Mouse (Mus musculus): ENCODE data around the gene Gdf15. TPM values are rescaled to one million over a fixed set of nuclear protein-coding genes. Genes with fewer than 3 reads are reported as not detected.

The Gdf15 gene
- polyA plus RNA-seq (2012; rRNA removed), result 0.16 and 0.32 TPM in 2 replicates

GRCm38 (mm10) chr8:70632346-70632892 is at the start of gene Gdf15:
Gene Gdf15, minus strand, starts transcription at chr8:70632456.

GRCm38 (mm10) chr8:70673079-70673856 is 41.0 kb upstream of the Gdf15 start, which contains the start of gene Lsm4:
Gene Lsm4, plus strand, starts transcription at chr8:70673248.

GRCm38 (mm10) chr8:70660273-70660725 is 28.0 kb upstream of the Gdf15 start, which contains the start of gene Pgpep1:
Gene Pgpep1, minus strand, starts transcription at chr8:70660388.

GRCm38 (mm10) chr8:70615894-70616293 is 16.4 kb downstream of the Gdf15 start, which contains the start of gene Lrrc25:
Gene Lrrc25, plus strand, starts transcription at chr8:70616155.

GRCm38 (mm10) chr8:70608749-70609367 is 23.4 kb downstream of the Gdf15 start, which contains the start of gene Ssbp4:
Gene Ssbp4, minus strand, starts transcription at chr8:70608872.

GRCm38 (mm10) chr8:70593961-70594609 is 38.2 kb downstream of the Gdf15 start, which contains the start of gene Isyna1:
Gene Isyna1, plus strand, starts transcription at chr8:70594373.

Other genes starting within 250 kb of the Gdf15 start
- 48.8 and 63.0 TPM in 2 replicates for gene Crtc1, start 192.9 kb downstream of the Gdf15 start, polyA plus RNA-seq (2012; rRNA removed)
- 45.0 and 47.6 TPM in 2 replicates for gene Klhl26, start 155.5 kb downstream of the Gdf15 start, polyA plus RNA-seq (2012; rRNA removed)
- 93.1 and 93.2 TPM in 2 replicates for gene Tmem59l, start 145.1 kb downstream of the Gdf15 start, polyA plus RNA-seq (2012; rRNA removed)
- gene Crlf1, start 139.3 kb downstream of the Gdf15 start, polyA plus RNA-seq (2012; rRNA removed), result 21.4 and 29.2 TPM in 2 replicates
- gene Rex1bd, start 125.7 kb downstream of the Gdf15 start, polyA plus RNA-seq (2012; rRNA removed), result 208 and 217 TPM in 2 replicates
- gene Uba52, start 121.7 kb downstream of the Gdf15 start, polyA plus RNA-seq (2012; rRNA removed), result 1,219 and 1,269 TPM in 2 replicates
- gene Fkbp8, start 104.7 kb downstream of the Gdf15 start, polyA plus RNA-seq (2012; rRNA removed), result 515 and 521 TPM in 2 replicates
- gene Kxd1, start 104.5 kb downstream of the Gdf15 start, polyA plus RNA-seq (2012; rRNA removed), result 36.9 and 38.8 TPM in 2 replicates
- gene Ell, start 93.0 kb downstream of the Gdf15 start, polyA plus RNA-seq (2012; rRNA removed), result 21.8 and 22.9 TPM in 2 replicates
- 198 and 208 TPM in 2 replicates for gene Isyna1, start 38.1 kb downstream of the Gdf15 start, polyA plus RNA-seq (2012; rRNA removed)
- 201 and 212 TPM in 2 replicates for gene Ssbp4, start 23.6 kb downstream of the Gdf15 start, polyA plus RNA-seq (2012; rRNA removed)
- 0.78 and 0.87 TPM in 2 replicates for gene Lrrc25, start 16.3 kb downstream of the Gdf15 start, polyA plus RNA-seq (2012; rRNA removed)
- gene Pgpep1, start 27.9 kb upstream of the Gdf15 start, polyA plus RNA-seq (2012; rRNA removed), result 45.7 and 46.8 TPM in 2 replicates
- gene Lsm4, start 40.8 kb upstream of the Gdf15 start, polyA plus RNA-seq (2012; rRNA removed), result 153 and 155 TPM in 2 replicates
- 201 and 210 TPM in 2 replicates for gene Jund, start 66.5 kb upstream of the Gdf15 start, polyA plus RNA-seq (2012; rRNA removed)
- gene Iqcn, start 71.0 kb upstream of the Gdf15 start, polyA plus RNA-seq (2012; rRNA removed), result 0.12 and 0.14 TPM in 2 replicates
- gene Gm3336, start 86.1 kb upstream of the Gdf15 start, polyA plus RNA-seq (2012; rRNA removed), result not detected in 2 replicates
- gene Pde4c, start 91.3 kb upstream of the Gdf15 start, polyA plus RNA-seq (2012; rRNA removed), result 1.1 and 1.2 TPM in 2 replicates
- gene Rab3a, start 122.2 kb upstream of the Gdf15 start, polyA plus RNA-seq (2012; rRNA removed), result 582 and 635 TPM in 2 replicates
- 27.0 and 27.4 TPM in 2 replicates for gene Mpv17l2, start 128.5 kb upstream of the Gdf15 start, polyA plus RNA-seq (2012; rRNA removed)
- 138 and 151 TPM in 2 replicates for gene Pik3r2, start 144.3 kb upstream of the Gdf15 start, polyA plus RNA-seq (2012; rRNA removed)
- 44.0 and 53.5 TPM in 2 replicates for gene Mast3, start 172.6 kb upstream of the Gdf15 start, polyA plus RNA-seq (2012; rRNA removed)
- 0.06 and 0.09 TPM in 2 replicates for gene Il12rb1, start 176.0 kb upstream of the Gdf15 start, polyA plus RNA-seq (2012; rRNA removed)
- 26.8 and 30.5 TPM in 2 replicates for gene Arrdc2, start 207.3 kb upstream of the Gdf15 start, polyA plus RNA-seq (2012; rRNA removed)
- 23.8 and 25.4 TPM in 2 replicates for gene Kcnn1, start 230.8 kb upstream of the Gdf15 start, polyA plus RNA-seq (2012; rRNA removed)
- gene Ccdc124, start 241.5 kb upstream of the Gdf15 start, polyA plus RNA-seq (2012; rRNA removed), result 125 and 128 TPM in 2 replicates